Mouse (Mus musculus): Measurements from ENCODE around the gene Med12l. TPM values are rescaled to one million over a fixed set of nuclear protein-coding genes. Genes with fewer than 3 reads are reported as not detected.

The Med12l gene
- polyA plus RNA-seq, 1 experiment from 2014 or later: 6.2 TPM

GRCm38 (mm10) chr3:59168476-59168875 is 162.9 kb downstream of the Med12l start:
- Histone ChIP-seq H3K9me3 (replicated peaks; ENCODE audit: control insufficient read depth, low read length) (no peaks in the 10 kb centered on the region), H3K4me2 (no peak overlapping the region), H3K36me3 (ENCODE audit: control insufficient read depth, insufficient read depth, low read length) (no peaks in the 10 kb centered on the region), H3K9ac (ENCODE audit: low read depth, low read length) (no peak overlapping the region), H3K4me3 (ENCODE audit: low read depth, low read length) (no peak overlapping the region), H3K27me3 (ENCODE audit: control insufficient read depth, insufficient read depth, low read length) (no peaks in the 10 kb centered on the region), H3K4me1 (ENCODE audit: control insufficient read depth, insufficient read depth, low read length) (peaks cover 8% of the 10 kb centered on the region), H3K27ac (ENCODE audit: low read depth, low read length) (no peak overlapping the region)
- 81% methylated on average over 6 of the region's 6 CpGs for WGBS (ENCODE audit: insufficient replicate concordance)
- no peak for ATAC-seq (replicated peaks; ENCODE audit: insufficient number of reproducible peaks, low FRiP score, low TSS enrichment)

- ATAC-seq (replicated peaks; ENCODE audit: insufficient number of reproducible peaks, low FRiP score, low TSS enrichment): no peak
Observed at GRCm38 (mm10) chr3:59169215-59169614, 163.6 kb downstream of the Med12l start.

GRCm38 (mm10) chr3:59169921-59170627 is 164.4 kb downstream of the Med12l start:
- no peak overlapping the region for H3K4me3 ChIP-seq (ENCODE audit: low read depth, low read length)
- 24% methylated on average over 2 of the region's 2 CpGs for WGBS (ENCODE audit: insufficient replicate concordance)
- no peak overlapping the region for H3K27ac ChIP-seq (ENCODE audit: low read depth, low read length)
- no peaks in the 10 kb centered on the region for H3K27me3 ChIP-seq (ENCODE audit: control insufficient read depth, insufficient read depth, low read length)
- no peaks in the 10 kb centered on the region for H3K36me3 ChIP-seq (ENCODE audit: control insufficient read depth, insufficient read depth, low read length)
- no peak overlapping the region for H3K9ac ChIP-seq (ENCODE audit: low read depth, low read length)
- no peak for ATAC-seq (replicated peaks; ENCODE audit: insufficient number of reproducible peaks, low FRiP score, low TSS enrichment)
- H3K4me2 ChIP-seq: no peak overlapping the region
- H3K4me1 ChIP-seq (ENCODE audit: control insufficient read depth, insufficient read depth, low read length): peaks cover 8% of the 10 kb centered on the region
- no peaks in the 10 kb centered on the region for H3K9me3 ChIP-seq (replicated peaks; ENCODE audit: control insufficient read depth, low read length)

More at GRCm38 (mm10) chr3:59169215-59169614, 163.6 kb downstream of the Med12l start:
- H3K27me3 ChIP-seq (ENCODE audit: control insufficient read depth, insufficient read depth, low read length): no peaks in the 10 kb centered on the region
- no peak overlapping the region for H3K9ac ChIP-seq (ENCODE audit: low read depth, low read length)
- no peaks in the 10 kb centered on the region for H3K36me3 ChIP-seq (ENCODE audit: control insufficient read depth, insufficient read depth, low read length)
- H3K9me3 ChIP-seq (replicated peaks; ENCODE audit: control insufficient read depth, low read length): no peaks in the 10 kb centered on the region
- no peak overlapping the region for H3K27ac ChIP-seq (ENCODE audit: low read depth, low read length)
- no peak overlapping the region for H3K4me3 ChIP-seq (ENCODE audit: low read depth, low read length)
- H3K4me1 ChIP-seq (ENCODE audit: control insufficient read depth, insufficient read depth, low read length): peaks cover 8% of the 10 kb centered on the region
- 81% methylated on average over 4 of the region's 4 CpGs for WGBS (ENCODE audit: insufficient replicate concordance)
- H3K4me2 ChIP-seq: no peak overlapping the region

GRCm38 (mm10) chr3:59174426-59175154 is 169.0 kb downstream of the Med12l start:
- no peak overlapping the region for H3K9ac ChIP-seq (ENCODE audit: low read depth, low read length)
- H3K27ac ChIP-seq (ENCODE audit: low read depth, low read length): no peak overlapping the region
- no peaks in the 10 kb centered on the region for H3K27me3 ChIP-seq (ENCODE audit: control insufficient read depth, insufficient read depth, low read length)
- no peaks in the 10 kb centered on the region for H3K36me3 ChIP-seq (ENCODE audit: control insufficient read depth, insufficient read depth, low read length)
- H3K4me1 ChIP-seq (ENCODE audit: control insufficient read depth, insufficient read depth, low read length): peaks cover 12% of the 10 kb centered on the region
- ATAC-seq (replicated peaks; ENCODE audit: insufficient number of reproducible peaks, low FRiP score, low TSS enrichment): no peak
- H3K9me3 ChIP-seq (replicated peaks; ENCODE audit: control insufficient read depth, low read length): no peaks in the 10 kb centered on the region
- 73% methylated on average over 6 of the region's 6 CpGs for WGBS (ENCODE audit: insufficient replicate concordance)
- no peak overlapping the region for H3K4me3 ChIP-seq (ENCODE audit: low read depth, low read length)
- H3K4me2 ChIP-seq: no peak overlapping the region

GRCm38 (mm10) chr3:59175234-59175633 is 169.6 kb downstream of the Med12l start:
- ATAC-seq (replicated peaks; ENCODE audit: insufficient number of reproducible peaks, low FRiP score, low TSS enrichment): no peak
- no peak overlapping the region for H3K9ac ChIP-seq (ENCODE audit: low read depth, low read length)
- no peaks in the 10 kb centered on the region for H3K36me3 ChIP-seq (ENCODE audit: control insufficient read depth, insufficient read depth, low read length)
- no peaks in the 10 kb centered on the region for H3K27me3 ChIP-seq (ENCODE audit: control insufficient read depth, insufficient read depth, low read length)
- WGBS (ENCODE audit: insufficient replicate concordance): 43% methylated on average over 5 of the region's 5 CpGs
- no peak overlapping the region for H3K4me2 ChIP-seq
- H3K27ac ChIP-seq (ENCODE audit: low read depth, low read length): no peak overlapping the region
- H3K9me3 ChIP-seq (replicated peaks; ENCODE audit: control insufficient read depth, low read length): no peaks in the 10 kb centered on the region
- no peak overlapping the region for H3K4me3 ChIP-seq (ENCODE audit: low read depth, low read length)
- H3K4me1 ChIP-seq (ENCODE audit: control insufficient read depth, insufficient read depth, low read length): peaks cover 7% of the 10 kb centered on the region

- no peak overlapping the region for H3K9ac ChIP-seq (ENCODE audit: low read depth, low read length)
- WGBS (ENCODE audit: insufficient replicate concordance): 66% methylated on average over 5 of the region's 5 CpGs
Observed at GRCm38 (mm10) chr3:59176871-59177270, 171.2 kb downstream of the Med12l start.

GRCm38 (mm10) chr3:59181134-59181533 is 175.5 kb downstream of the Med12l start:
- WGBS (ENCODE audit: insufficient replicate concordance): 61% methylated on average over 5 of the region's 5 CpGs
- H3K27me3 ChIP-seq (ENCODE audit: control insufficient read depth, insufficient read depth, low read length): no peaks in the 10 kb centered on the region
- no peak for ATAC-seq (replicated peaks; ENCODE audit: insufficient number of reproducible peaks, low FRiP score, low TSS enrichment)
- H3K36me3 ChIP-seq (ENCODE audit: control insufficient read depth, insufficient read depth, low read length): no peaks in the 10 kb centered on the region
- no peak overlapping the region for H3K4me2 ChIP-seq
- no peak overlapping the region for H3K27ac ChIP-seq (ENCODE audit: low read depth, low read length)
- no peak overlapping the region for H3K9ac ChIP-seq (ENCODE audit: low read depth, low read length)
- peaks cover 4% of the 10 kb centered on the region for H3K4me1 ChIP-seq (ENCODE audit: control insufficient read depth, insufficient read depth, low read length)
- no peaks in the 10 kb centered on the region for H3K9me3 ChIP-seq (replicated peaks; ENCODE audit: control insufficient read depth, low read length)
- no peak overlapping the region for H3K4me3 ChIP-seq (ENCODE audit: low read depth, low read length)

More at GRCm38 (mm10) chr3:59176871-59177270, 171.2 kb downstream of the Med12l start:
- Histone ChIP-seq H3K36me3 (ENCODE audit: control insufficient read depth, insufficient read depth, low read length) (no peaks in the 10 kb centered on the region), H3K4me3 (ENCODE audit: low read depth, low read length) (no peak overlapping the region), H3K9me3 (replicated peaks; ENCODE audit: control insufficient read depth, low read length) (no peaks in the 10 kb centered on the region), H3K27me3 (ENCODE audit: control insufficient read depth, insufficient read depth, low read length) (no peaks in the 10 kb centered on the region), H3K4me1 (ENCODE audit: control insufficient read depth, insufficient read depth, low read length) (peaks cover 4% of the 10 kb centered on the region), H3K27ac (ENCODE audit: low read depth, low read length) (no peak overlapping the region), H3K4me2 (no peak overlapping the region)
- no peak for ATAC-seq (replicated peaks; ENCODE audit: insufficient number of reproducible peaks, low FRiP score, low TSS enrichment)

GRCm38 (mm10) chr3:59182129-59182528 is 176.5 kb downstream of the Med12l start:
- no peak overlapping the region for H3K4me3 ChIP-seq (ENCODE audit: low read depth, low read length)
- H3K36me3 ChIP-seq (ENCODE audit: control insufficient read depth, insufficient read depth, low read length): no peaks in the 10 kb centered on the region
- H3K4me1 ChIP-seq (ENCODE audit: control insufficient read depth, insufficient read depth, low read length): peaks cover 4% of the 10 kb centered on the region
- no peak overlapping the region for H3K27ac ChIP-seq (ENCODE audit: low read depth, low read length)
- H3K4me2 ChIP-seq: no peak overlapping the region
- no peak for ATAC-seq (replicated peaks; ENCODE audit: insufficient number of reproducible peaks, low FRiP score, low TSS enrichment)
- H3K27me3 ChIP-seq (ENCODE audit: control insufficient read depth, insufficient read depth, low read length): no peaks in the 10 kb centered on the region
- no peak overlapping the region for H3K9ac ChIP-seq (ENCODE audit: low read depth, low read length)
- H3K9me3 ChIP-seq (replicated peaks; ENCODE audit: control insufficient read depth, low read length): no peaks in the 10 kb centered on the region

All from heart, embryonic 11.5 days (tissue).